Mouse (Mus musculus) lung, adult 2 months (tissue): ENCODE results near the gene Sh3rf3.

Experiments used
- CTCF ChIP-seq: fragments of 200-500 bp; IDR thresholded peaks from 2 replicates; pipeline ENCODE4 v1.5.1; 2011; ENCODE audit warnings: mild to moderate bottlenecking, low read length, control low read depth; ENCODE audit not compliant: insufficient read depth
- POLR2A ChIP-seq: fragments of 200-500 bp; IDR thresholded peaks from 2 replicates; pipeline ENCODE4 v1.6.1; 2011; ENCODE audit warnings: low read depth, mild to moderate bottlenecking, control low read depth, low read length, borderline replicate concordance; ENCODE audit errors: extremely low read depth

- no peak for TF ChIP-seq CTCF
- no peak for TF ChIP-seq POLR2A
These were observed 299.6 kb downstream of the Sh3rf3 start for GRCm38 (mm10) chr10:59112755-59113154.
